Mouse (Mus musculus) induced T-regulatory cell, adult 2 months (primary cell): ENCODE data around the gene Ano5.

Source experiments
- DNase-seq: peaks from one replicate; pipeline ENCODE4 v3.0.0-alpha.2; 2012; ENCODE audit warnings: low read depth

Ano5 gene

GRCm38 (mm10) chr7:51629206-51629605 lies 118.4 kb downstream of the Ano5 start:
- no peak for DNase-seq

GRCm38 (mm10) chr7:51631171-51631570 lies 120.3 kb downstream of the Ano5 start:
- no peak for DNase-seq

GRCm38 (mm10) chr7:51632543-51633229 lies 121.9 kb downstream of the Ano5 start:
- no peak for DNase-seq

GRCm38 (mm10) chr7:51633230-51633844 lies 122.5 kb downstream of the Ano5 start:
- DNase-seq = no peak
